Mouse (Mus musculus) hindbrain, embryonic 13.5 days (tissue): ENCODE data around the gene Tatdn2. TPM values are rescaled to one million over a fixed set of nuclear protein-coding genes. Genes with fewer than 3 reads are reported as not detected.

Experiments
- ATAC-seq: fragments of 200-750 bp; cut with Nextera tagmentation; 2 replicates; pipeline ENCODE4 v1.8.0; 2017; ENCODE audit warnings: moderate TSS enrichment; ENCODE audit not compliant: low FRiP score
- H3K27ac ChIP-seq: fragments of 300-500 bp; sonication (generic); 2 replicates; pipeline ENCODE4 v1.5.1; 2015; ENCODE audit warnings: inconsistent platforms, mild to moderate bottlenecking, moderate library complexity
- H3K27me3 ChIP-seq: fragments of 300-500 bp; sonication (generic); 2 replicates; pipeline ENCODE4 v1.6.1; 2015; ENCODE audit warnings: mild to moderate bottlenecking, inconsistent platforms
- H3K36me3 ChIP-seq: fragments of 300-500 bp; sonication (generic); 2 replicates; pipeline ENCODE4 v1.6.1; 2015; ENCODE audit warnings: mild to moderate bottlenecking, inconsistent platforms
- H3K4me1 ChIP-seq: fragments of 300-500 bp; sonication (generic); replicated peaks from 2 replicates; pipeline ENCODE4 v1.6.1; 2015; ENCODE audit warnings: inconsistent platforms
- H3K4me2 ChIP-seq: fragments of 300-500 bp; sonication (generic); 2 replicates; pipeline ENCODE4 v1.6.1; 2015; ENCODE audit warnings: inconsistent platforms, mild to moderate bottlenecking, moderate library complexity
- H3K4me3 ChIP-seq: fragments of 300-500 bp; sonication (generic); 2 replicates; pipeline ENCODE4 v1.5.1; 2015; ENCODE audit warnings: mild to moderate bottlenecking, inconsistent platforms
- H3K9ac ChIP-seq: fragments of 300-500 bp; sonication (generic); 2 replicates; pipeline ENCODE4 v1.6.1; 2015; ENCODE audit warnings: mild to moderate bottlenecking, inconsistent platforms
- H3K9me3 ChIP-seq: fragments of 300-500 bp; sonication (generic); 2 replicates; pipeline ENCODE4 v1.6.1; 2016; ENCODE audit warnings: inconsistent platforms
- WGBS: fragments of 180-500 bp; shearing (Covaris S2); methylation state at CpG from one replicate; pipeline ENCODE4 v1.1.7; 2015; 5-methylcytosine and 5-hydroxymethylcytosine counted together
- microRNA-seq: library from miRNA; unstranded; fragments of <30 nt; microRNA quantifications from one replicate; pipeline ENCODE4, GENCODE M21; 2016
- polyA plus RNA-seq: library from polyadenylated mRNA; unstranded; fragments of >200 nt; fragmentation: Nextera tagmentation; extraction: Ambion mirVana; gene quantifications from 2 replicates; pipeline ENCODE4 v1.2.1, GENCODE M21; 2015

Tatdn2 gene
- polyA plus RNA-seq, 1 experiment from 2014 or later, result 0.83 TPM

DNA sequence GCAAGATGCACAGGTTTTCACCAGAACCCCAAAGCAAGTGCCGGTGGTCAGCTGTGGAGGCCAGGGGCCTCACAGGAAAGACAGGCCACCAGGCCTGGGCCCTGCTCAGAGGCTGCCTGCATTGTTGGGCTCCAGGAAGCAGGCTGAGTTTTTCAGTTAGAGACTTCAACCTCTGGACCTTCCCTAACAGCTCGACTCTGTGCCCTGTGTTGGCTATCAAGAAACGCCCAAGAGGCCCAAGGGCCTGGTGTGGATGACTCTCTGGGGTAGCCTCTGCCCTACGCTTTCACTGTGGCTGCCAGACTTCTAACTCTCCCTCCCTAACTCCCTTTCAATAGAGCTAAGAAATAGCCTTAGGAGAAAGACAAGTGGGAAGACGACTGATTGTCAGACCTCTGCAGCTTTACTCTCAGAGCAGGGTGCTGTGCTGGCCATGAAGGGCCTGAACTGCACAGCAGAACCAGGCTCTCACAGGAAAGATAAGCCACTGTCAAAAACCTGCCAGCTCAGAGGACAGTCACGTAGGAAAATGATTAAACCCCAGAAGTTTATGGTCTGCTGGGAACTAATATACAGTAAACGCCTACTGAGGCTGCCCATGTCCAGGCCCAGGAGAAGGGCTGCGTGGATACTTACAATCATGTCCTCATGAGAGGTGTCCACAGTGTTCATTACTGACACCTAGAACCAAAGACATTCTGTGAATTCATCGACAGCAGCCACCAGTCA, 40.6 kb downstream of the Tatdn2 start:
- ATAC-seq, result no peak
- 97% methylated on average over 9 of the region's 9 CpGs for WGBS
- peaks cover 55% of the 10 kb centered on the region for H3K36me3 ChIP-seq
- no peak overlapping the region for H3K27ac ChIP-seq
- H3K9ac ChIP-seq, result no peak overlapping the region
- no peak overlapping the region for H3K4me3 ChIP-seq
- no peaks in the 10 kb centered on the region for H3K27me3 ChIP-seq
- peaks cover 17% of the 10 kb centered on the region for H3K4me1 ChIP-seq
- H3K4me2 ChIP-seq, result no peak overlapping the region
- no peaks in the 10 kb centered on the region for H3K9me3 ChIP-seq

DNA sequence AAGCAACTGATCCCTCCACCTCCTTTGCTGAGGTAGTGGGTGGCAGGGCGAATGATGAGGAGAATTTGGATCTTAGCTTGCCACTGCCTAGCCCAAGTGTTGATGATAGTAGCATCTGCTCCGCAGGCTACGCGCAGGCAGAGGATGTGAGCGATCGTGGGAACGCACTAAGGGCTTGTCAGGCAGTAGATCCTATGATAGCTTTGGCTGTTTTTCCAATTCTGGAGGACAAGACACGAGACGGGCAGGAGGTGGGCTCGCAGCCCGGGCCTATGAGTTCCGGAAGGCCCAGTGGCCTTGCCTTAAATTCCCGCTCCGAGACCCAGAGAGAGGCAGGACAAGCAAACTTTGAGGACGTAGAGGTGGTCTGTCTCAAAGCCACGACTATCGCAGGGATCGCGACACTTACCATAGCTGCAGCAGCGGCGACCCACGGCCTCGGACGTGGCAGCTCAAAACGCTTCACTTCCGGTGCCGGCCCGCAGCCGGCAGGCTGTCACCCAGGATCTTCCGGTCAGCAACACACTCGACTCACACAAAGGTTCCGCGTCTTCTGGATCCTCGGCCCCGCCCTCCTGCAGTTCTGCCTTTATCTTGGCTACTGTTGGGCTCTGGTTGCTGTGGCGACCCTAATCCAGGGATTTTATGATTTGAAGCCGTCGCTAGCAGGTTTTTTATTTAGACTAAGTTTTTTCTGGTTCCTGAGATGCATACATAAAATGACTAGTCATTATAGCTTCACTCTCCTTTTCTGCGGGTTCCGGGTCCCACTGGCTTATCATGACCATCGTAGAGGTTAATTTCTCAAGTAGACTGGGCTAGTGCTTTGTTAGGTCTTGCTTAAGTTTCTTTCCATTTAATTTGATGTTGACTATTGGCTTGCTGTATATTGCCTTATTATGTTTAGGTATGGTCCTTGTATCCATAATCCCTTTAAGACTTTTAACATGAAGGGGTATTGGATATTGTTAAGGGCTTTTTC, 43.7 kb downstream of the Tatdn2 start, which contains the start of gene Sec13:
Gene Sec13, minus strand, starts transcription at position 508 of the 982 bp plus-strand sequence.
- Histone ChIP-seq H3K27me3 (peaks cover 4% of the 10 kb centered on the region; the same call in 1 of the 2 replicates), H3K4me3 (peak within 1 kb of the TSS; percentile 85), H3K4me2 (peak within 1 kb of the TSS; percentile 96), H3K4me1 (peaks cover 17% of the 10 kb centered on the region), H3K36me3 (peaks cover 28% of the 10 kb centered on the region), H3K9me3 (no peaks in the 10 kb centered on the region), H3K27ac (peak within 1 kb of the TSS; percentile 72), H3K9ac (peak within 1 kb of the TSS; percentile 93)
- WGBS, result 7% methylated on average over 41 of the region's 41 CpGs
- ATAC-seq, result peak; percentile 89

DNA sequence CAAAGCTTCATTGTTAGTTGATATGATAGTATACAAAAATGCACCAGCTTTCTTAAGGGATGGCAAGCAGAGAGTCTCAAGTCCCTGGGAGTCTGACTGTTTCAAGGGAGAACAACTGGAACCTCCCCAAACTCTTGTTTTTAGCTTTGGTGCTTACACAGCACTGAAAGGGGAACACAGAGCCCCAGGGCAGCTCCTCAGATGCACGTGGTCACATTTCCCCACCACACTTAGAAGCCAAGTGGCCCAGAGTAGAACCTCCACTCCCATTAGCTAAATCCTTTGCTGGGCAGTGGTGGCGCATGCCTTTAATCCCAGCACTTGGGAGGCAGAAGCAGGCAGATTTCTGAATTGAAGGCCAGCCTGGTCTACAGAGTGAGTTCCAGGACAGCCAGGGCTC, 44.6 kb downstream of the Tatdn2 start:
- Histone ChIP-seq H3K36me3 (peaks cover 21% of the 10 kb centered on the region), H3K4me1 (peaks cover 17% of the 10 kb centered on the region), H3K9me3 (no peaks in the 10 kb centered on the region), H3K9ac (no peak overlapping the region), H3K4me2 (no peak overlapping the region), H3K27me3 (peaks cover 4% of the 10 kb centered on the region; the same call in 1 of the 2 replicates), H3K27ac (no peak overlapping the region), H3K4me3 (no peak overlapping the region)
- WGBS, result 74% methylated on average over 2 of the region's 2 CpGs
- no peak for ATAC-seq

DNA sequence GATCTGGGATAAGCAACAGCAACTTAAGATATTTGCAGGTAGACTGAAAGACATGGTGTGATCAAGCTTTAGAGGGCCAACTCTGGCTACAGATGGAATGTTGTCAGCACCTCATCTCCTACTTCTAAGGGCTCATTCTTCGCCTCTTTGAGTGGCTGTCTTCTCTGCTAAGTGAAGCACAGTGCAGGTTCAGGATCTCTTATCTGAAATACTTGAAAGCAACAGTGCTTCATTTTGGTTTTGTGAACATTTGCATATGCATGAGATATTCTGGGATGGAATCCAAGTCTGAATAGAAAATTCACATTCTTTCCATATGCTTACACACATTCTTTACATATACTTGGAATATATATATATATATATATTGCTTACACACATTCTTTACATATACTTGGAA, 45.5 kb downstream of the Tatdn2 start:
- no peak overlapping the region for H3K27ac ChIP-seq
- no peak for ATAC-seq
- no peaks in the 10 kb centered on the region for H3K9me3 ChIP-seq
- peaks cover 17% of the 10 kb centered on the region for H3K4me1 ChIP-seq
- peaks cover 16% of the 10 kb centered on the region for H3K36me3 ChIP-seq
- H3K4me2 ChIP-seq, result no peak overlapping the region
- peaks cover 4% of the 10 kb centered on the region; the same call in 1 of the 2 replicates for H3K27me3 ChIP-seq
- H3K9ac ChIP-seq, result no peak overlapping the region
- 77% methylated on average over 1 of the region's 1 CpGs for WGBS
- H3K4me3 ChIP-seq, result no peak overlapping the region

DNA sequence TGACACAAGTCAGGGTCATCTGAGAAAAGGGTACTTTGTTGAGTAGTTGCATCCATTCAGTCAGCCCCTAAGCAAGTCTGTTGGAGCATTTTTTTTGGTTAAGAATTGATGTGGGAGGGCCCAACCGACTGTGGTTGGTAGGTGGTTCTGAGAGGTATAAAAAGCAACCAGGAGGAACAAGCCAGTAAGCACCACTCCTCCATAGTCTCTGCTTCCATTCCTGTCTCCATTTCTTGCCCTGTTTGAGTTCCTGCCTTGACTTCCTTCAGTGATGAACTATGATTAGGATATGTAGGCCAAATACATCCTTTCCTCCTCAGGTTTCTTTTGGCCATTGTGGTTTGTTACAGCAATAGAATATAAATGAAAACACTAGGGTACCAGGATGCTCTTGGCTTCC, 46.3 kb downstream of the Tatdn2 start:
- peaks cover 4% of the 10 kb centered on the region; the same call in 1 of the 2 replicates for H3K27me3 ChIP-seq
- H3K4me2 ChIP-seq, result no peak overlapping the region
- no peak overlapping the region for H3K4me3 ChIP-seq
- H3K9ac ChIP-seq, result no peak overlapping the region
- H3K4me1 ChIP-seq, result peaks cover 17% of the 10 kb centered on the region
- H3K36me3 ChIP-seq, result peaks cover 14% of the 10 kb centered on the region
- no peak for ATAC-seq
- 64% methylated on average over 1 of the region's 1 CpGs for WGBS
- no peaks in the 10 kb centered on the region for H3K9me3 ChIP-seq
- H3K27ac ChIP-seq, result no peak overlapping the region

DNA sequence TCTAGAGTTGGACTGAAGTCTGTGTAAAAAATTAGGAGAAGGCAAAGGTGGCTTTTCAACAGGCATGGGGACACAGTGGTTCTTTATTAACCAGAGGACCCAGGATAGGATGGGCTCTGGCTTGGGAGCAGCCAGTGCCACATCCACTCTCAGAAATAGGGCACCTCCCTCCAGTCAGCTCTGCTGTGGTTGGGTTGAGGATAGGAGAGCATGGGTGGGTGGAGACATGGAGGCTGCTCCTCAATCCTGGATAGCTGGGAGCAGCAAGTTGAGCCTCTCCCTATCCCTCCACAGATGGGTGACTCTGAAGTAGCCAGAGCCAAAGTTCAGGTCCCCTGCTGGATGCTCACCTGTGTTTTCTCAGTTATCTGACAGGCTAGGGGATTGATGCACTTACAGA, 48.3 kb downstream of the Tatdn2 start:
- no peak for ATAC-seq
- H3K27ac ChIP-seq, result no peak overlapping the region
- peaks cover 16% of the 10 kb centered on the region for H3K36me3 ChIP-seq
- H3K4me1 ChIP-seq, result peaks cover under 1% of the 10 kb centered on the region; the same call in 1 of the 2 replicates
- H3K4me3 ChIP-seq, result no peak overlapping the region
- no peak overlapping the region for H3K9ac ChIP-seq
- H3K27me3 ChIP-seq, result peaks cover 14% of the 10 kb centered on the region
- H3K4me2 ChIP-seq, result no peak overlapping the region
- no peaks in the 10 kb centered on the region for H3K9me3 ChIP-seq

DNA sequence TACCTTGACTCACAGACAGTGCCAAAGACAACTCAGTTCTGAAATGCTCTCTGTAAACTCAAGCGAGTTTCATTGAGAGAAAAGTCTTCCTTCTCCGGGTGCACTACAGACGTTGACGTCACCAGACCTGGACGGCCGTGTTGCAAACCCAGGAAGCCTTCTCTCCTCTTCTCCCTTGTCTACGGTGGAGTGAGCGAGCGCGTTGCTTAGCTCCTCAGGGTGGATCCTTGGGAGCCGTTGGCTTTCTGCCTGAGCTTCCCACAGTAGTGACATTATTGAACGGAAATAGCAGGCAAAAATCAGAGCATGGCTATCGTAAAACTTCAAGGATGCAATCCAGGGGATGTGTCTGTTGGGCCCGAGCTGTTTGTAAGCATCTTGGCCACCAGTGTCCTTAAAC, 50.4 kb downstream of the Tatdn2 start:
- no peak overlapping the region for H3K27ac ChIP-seq
- no peaks in the 10 kb centered on the region for H3K4me1 ChIP-seq
- no peak overlapping the region for H3K4me3 ChIP-seq
- peaks cover 15% of the 10 kb centered on the region for H3K27me3 ChIP-seq
- peaks cover 30% of the 10 kb centered on the region for H3K36me3 ChIP-seq
- 88% methylated on average over 14 of the region's 14 CpGs for WGBS
- no peak for ATAC-seq
- no peak overlapping the region for H3K9ac ChIP-seq
- no peak overlapping the region for H3K4me2 ChIP-seq
- H3K9me3 ChIP-seq, result no peaks in the 10 kb centered on the region

DNA sequence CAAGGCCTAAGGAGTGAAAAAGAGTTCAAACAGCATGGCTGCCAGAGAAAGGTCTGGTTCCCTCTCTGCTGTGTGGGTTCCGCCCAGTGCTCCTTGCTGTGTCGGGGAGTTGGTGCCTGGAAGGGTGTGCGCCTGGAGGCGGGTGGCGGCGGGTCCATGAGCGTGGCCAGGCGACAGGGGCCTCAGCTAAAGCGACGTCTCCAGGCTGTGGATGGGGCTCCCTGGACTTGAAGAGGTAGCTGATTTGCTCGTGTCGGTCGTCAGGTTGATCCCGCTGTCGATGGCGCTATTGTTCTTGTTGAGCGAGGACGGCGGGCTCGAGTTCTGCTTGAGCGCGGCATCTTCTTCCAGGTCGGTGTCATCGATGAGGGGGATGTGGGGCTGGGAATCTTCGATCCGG, 51.5 kb downstream of the Tatdn2 start:
- no peak overlapping the region for H3K9ac ChIP-seq
- H3K4me1 ChIP-seq, result no peaks in the 10 kb centered on the region
- H3K4me3 ChIP-seq, result no peak overlapping the region
- peaks cover 41% of the 10 kb centered on the region for H3K36me3 ChIP-seq
- no peaks in the 10 kb centered on the region for H3K9me3 ChIP-seq
- WGBS, result 43% methylated on average over 26 of the region's 26 CpGs
- H3K27me3 ChIP-seq, result peaks cover 15% of the 10 kb centered on the region
- no peak for ATAC-seq
- H3K27ac ChIP-seq, result no peak overlapping the region
- no peak overlapping the region for H3K4me2 ChIP-seq

DNA sequence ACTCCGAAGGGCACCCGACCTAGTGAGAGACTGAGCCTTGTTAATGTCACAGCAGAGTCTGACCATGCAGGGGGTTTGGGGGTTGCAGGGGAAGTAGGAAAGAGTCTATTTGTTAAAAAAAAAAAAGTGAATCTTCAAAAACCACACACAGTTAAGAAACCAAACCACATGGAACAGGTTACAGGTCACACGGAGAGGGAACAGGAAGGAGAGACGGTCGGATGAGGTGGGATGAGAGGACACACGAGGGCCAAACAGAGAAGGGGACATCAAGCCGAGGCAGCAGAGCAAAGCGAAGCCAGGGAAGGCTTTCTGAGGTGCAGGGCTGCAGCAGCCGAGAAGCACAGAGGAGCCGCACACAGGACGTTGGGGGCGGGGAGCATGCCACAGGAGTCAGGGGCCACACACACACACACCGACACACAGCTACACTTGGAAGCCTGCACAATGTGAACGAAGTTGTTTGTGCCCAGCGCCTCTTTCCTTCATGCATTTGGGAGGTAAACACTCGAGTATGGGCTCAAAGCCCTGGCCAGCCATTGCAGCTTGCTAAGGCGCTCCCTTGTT, 52.4 kb downstream of the Tatdn2 start:
- H3K9ac ChIP-seq, result no peak overlapping the region
- H3K9me3 ChIP-seq, result no peaks in the 10 kb centered on the region
- H3K27me3 ChIP-seq, result peaks cover 12% of the 10 kb centered on the region
- ATAC-seq, result no peak
- no peaks in the 10 kb centered on the region for H3K4me1 ChIP-seq
- H3K36me3 ChIP-seq, result peaks cover 49% of the 10 kb centered on the region
- H3K27ac ChIP-seq, result no peak overlapping the region
- no peak overlapping the region for H3K4me2 ChIP-seq
- no peak overlapping the region for H3K4me3 ChIP-seq
- 69% methylated on average over 17 of the region's 17 CpGs for WGBS

Small RNAs within 50 kb of the gene (microRNA-seq; reads per million reads assigned to microRNA genes)
- gene Mir7042, result 0.70 reads per million

Other genes starting within 250 kb of the Tatdn2 start
- 0.09 and 0.17 TPM in 2 replicates for gene Il17re, start 238.6 kb upstream of the Tatdn2 start, polyA plus RNA-seq
- gene Il17rc, start 225.6 kb upstream of the Tatdn2 start, polyA plus RNA-seq, result 2.0 and 2.4 TPM in 2 replicates
- 67.2 and 72.4 TPM in 2 replicates for gene Creld1, start 213.8 kb upstream of the Tatdn2 start, polyA plus RNA-seq
- 5.3 and 7.1 TPM in 2 replicates for gene Prrt3, start 195.1 kb upstream of the Tatdn2 start, polyA plus RNA-seq
- gene Emc3, start 165.4 kb upstream of the Tatdn2 start, polyA plus RNA-seq, result 105 and 110 TPM in 2 replicates
- 3.0 and 3.2 TPM in 2 replicates for gene Fancd2, start 165.4 kb upstream of the Tatdn2 start, polyA plus RNA-seq
- gene Fancd2os, start 96.3 kb upstream of the Tatdn2 start, polyA plus RNA-seq, result 0.19 and 0.23 TPM in 2 replicates
- 235 and 248 TPM in 2 replicates for gene Brk1, start 92.3 kb upstream of the Tatdn2 start, polyA plus RNA-seq
- gene Vhl, start 73.1 kb upstream of the Tatdn2 start, polyA plus RNA-seq, result 65.0 and 68.5 TPM in 2 replicates
- gene Irak2, start 58.6 kb upstream of the Tatdn2 start, polyA plus RNA-seq, result 1.7 and 2.1 TPM in 2 replicates
- gene Ghrl, start 22.8 kb downstream of the Tatdn2 start, polyA plus RNA-seq, result 0.29 TPM in 1 of 2 replicates, not detected in the other
- gene Sec13, start 43.7 kb downstream of the Tatdn2 start, polyA plus RNA-seq, result 216 and 218 TPM in 2 replicates